Mouse (Mus musculus): Measurements from ENCODE around the gene Prr7. TPM values are rescaled to one million over a fixed set of nuclear protein-coding genes. Genes with fewer than 3 reads are reported as not detected.

Gene Prr7
- total and polyA plus RNA-seq, 3 experiments, result 2.7 to 8.7 TPM; not detected in 1

DNA sequence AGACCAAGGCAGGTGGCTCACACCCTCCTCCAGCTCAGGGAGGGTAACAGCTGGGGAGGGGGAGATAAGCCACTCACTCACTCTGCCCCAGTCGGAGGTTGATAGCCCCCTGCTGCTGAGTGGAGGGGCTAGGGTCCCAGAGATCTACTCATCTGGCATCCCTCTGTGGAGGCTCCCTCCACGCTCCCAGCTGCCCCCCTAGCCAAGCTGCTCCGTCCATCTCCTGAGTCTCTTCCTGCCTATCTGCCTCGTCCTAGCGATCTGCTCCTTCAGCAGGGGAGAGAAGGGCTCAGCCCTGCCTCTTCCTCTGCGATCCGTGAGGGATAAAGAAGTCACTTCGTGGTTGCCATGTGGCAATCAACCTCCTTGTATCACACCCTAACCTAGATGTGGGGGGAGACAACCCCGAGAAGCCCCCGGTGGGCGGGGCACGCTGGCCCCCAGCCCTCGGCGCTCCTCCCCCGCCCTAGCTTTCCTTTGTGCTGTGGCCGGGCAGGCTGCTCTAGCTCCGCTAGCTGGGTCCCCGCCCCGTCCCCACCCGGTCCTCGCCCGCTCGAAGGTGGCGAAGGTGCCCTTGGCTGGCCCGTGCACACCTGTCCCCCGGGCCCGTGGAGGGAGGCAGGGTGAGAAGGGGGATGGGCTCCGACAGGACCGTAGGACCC is 23.0 kb downstream of the Prr7 start:
- H3K9ac ChIP-seq (ENCODE audit: control insufficient read depth, low read depth, low read length, poor library complexity, severe bottlenecking), result no peak overlapping the region
- H3K9me3 ChIP-seq (replicated peaks; ENCODE audit: insufficient read depth, low read length), result no peaks in the 10 kb centered on the region
- peaks cover 0 to 3% of the 10 kb centered on the region in 2 experiments; a peak in 1 of 4 replicates for H3K36me3 ChIP-seq (ENCODE audit: control insufficient read depth in 1 of 2, insufficient read depth in 2 of 2, low read length in 2 of 2)
- TF ChIP-seq TAL1 (IDR thresholded peaks at IDR 0.05; ENCODE audit: low read length) (peak; percentile 28), ETS1 (IDR thresholded peaks at IDR 0.05; ENCODE audit: low read depth, low read length) (no peak)
- no peak overlapping the region for H3K27ac ChIP-seq (ENCODE audit: control insufficient read depth, low read depth, low read length)
- DNase-seq (ENCODE audit: low read depth, low spot score), result no peak
- H3K27me3 ChIP-seq (ENCODE audit: control insufficient read depth in 1 of 2, insufficient read depth in 2 of 2, low read length in 2 of 2), result peaks cover 0 to 5% of the 10 kb centered on the region in 2 experiments; a peak in 3 of 4 replicates
- no peak overlapping the region for H3K4me3 ChIP-seq (ENCODE audit: control insufficient read depth in 1 of 2, insufficient read depth in 1 of 2, low read depth in 2 of 2, low read length in 2 of 2)
- no peaks in the 10 kb centered on the region for H3K79me2 ChIP-seq (ENCODE audit: control insufficient read depth, insufficient read depth, low read length, poor library complexity)
- peaks cover 0 to 4% of the 10 kb centered on the region in 2 experiments; a peak in 1 of 4 replicates for H3K4me1 ChIP-seq (ENCODE audit: control insufficient read depth in 1 of 2, insufficient read depth in 2 of 2, low read length in 2 of 2)

GRCm38 (mm10) chr13:55487578-55488498 is 23.8 kb downstream of the Prr7 start, which contains the start of gene Dbn1:
TSS of gene Dbn1 (minus strand) at chr13:55488111.
- H3K4me1 ChIP-seq (ENCODE audit: control insufficient read depth in 1 of 2, insufficient read depth in 2 of 2, low read length in 2 of 2), result peaks cover 0 to 4% of the 10 kb centered on the region in 2 experiments; a peak in 1 of 4 replicates
- DNase-seq (ENCODE audit: low read depth, low spot score), result no peak
- no peaks in the 10 kb centered on the region for H3K79me2 ChIP-seq (ENCODE audit: control insufficient read depth, insufficient read depth, low read length, poor library complexity)
- H3K36me3 ChIP-seq (ENCODE audit: control insufficient read depth in 1 of 2, insufficient read depth in 2 of 2, low read length in 2 of 2), result peaks cover 0 to 3% of the 10 kb centered on the region in 2 experiments; a peak in 1 of 4 replicates
- TF ChIP-seq MAFK (IDR thresholded peaks at IDR 0.05; ENCODE audit: borderline replicate concordance, low read depth, low read length), result no peak
- no peak for TF ChIP-seq GABPA (IDR thresholded peaks at IDR 0.05; ENCODE audit: low read depth, low read length)
- no peak for TF ChIP-seq MAX (IDR thresholded peaks at IDR 0.05; ENCODE audit: low read length)
- no peak for TF ChIP-seq MYB (IDR thresholded peaks at IDR 0.05; ENCODE audit: low read depth, low read length)
- H3K27me3 ChIP-seq (ENCODE audit: control insufficient read depth in 1 of 2, insufficient read depth in 2 of 2, low read length in 2 of 2), result peaks cover 0 to 5% of the 10 kb centered on the region in 2 experiments; a peak in 3 of 4 replicates
- no peak within 1 kb of the TSS for H3K9ac ChIP-seq (ENCODE audit: control insufficient read depth, low read depth, low read length, poor library complexity, severe bottlenecking)
- H3K27ac ChIP-seq (ENCODE audit: control insufficient read depth, low read depth, low read length), result no peak within 1 kb of the TSS
- H3K4me3 ChIP-seq (ENCODE audit: control insufficient read depth in 1 of 2, insufficient read depth in 1 of 2, low read depth in 2 of 2, low read length in 2 of 2), result no peak within 1 kb of the TSS
- H3K9me3 ChIP-seq (replicated peaks; ENCODE audit: insufficient read depth, low read length), result no peaks in the 10 kb centered on the region

GRCm38 (mm10) chr13:55494257-55494656 is 30.2 kb downstream of the Prr7 start:
- no peak for DNase-seq (ENCODE audit: low read depth, low spot score)
- Histone ChIP-seq H3K27ac (ENCODE audit: control insufficient read depth, low read depth, low read length) (no peak overlapping the region), H3K79me2 (ENCODE audit: control insufficient read depth, insufficient read depth, low read length, poor library complexity) (no peaks in the 10 kb centered on the region), H3K4me1 (ENCODE audit: control insufficient read depth in 1 of 2, insufficient read depth in 2 of 2, low read length in 2 of 2) (peaks cover 0 to 15% of the 10 kb centered on the region in 2 experiments; a peak in 2 of 4 replicates), H3K9ac (ENCODE audit: control insufficient read depth, low read depth, low read length, poor library complexity, severe bottlenecking) (no peak overlapping the region), H3K4me3 (ENCODE audit: control insufficient read depth in 1 of 2, insufficient read depth in 1 of 2, low read depth in 2 of 2, low read length in 2 of 2) (no peak overlapping the region), H3K27me3 (ENCODE audit: control insufficient read depth in 1 of 2, insufficient read depth in 2 of 2, low read length in 2 of 2) (no peaks in the 10 kb centered on the region; a peak in 1 of 4 replicates), H3K9me3 (replicated peaks; ENCODE audit: insufficient read depth, low read length) (no peaks in the 10 kb centered on the region), H3K36me3 (ENCODE audit: control insufficient read depth in 1 of 2, insufficient read depth in 2 of 2, low read length in 2 of 2) (peaks cover 0 to 11% of the 10 kb centered on the region in 2 experiments; a peak in 2 of 4 replicates)
- no peak for TF ChIP-seq POLR2AphosphoS2 (IDR thresholded peaks at IDR 0.05; ENCODE audit: low read length)
- TF ChIP-seq NRF1 (IDR thresholded peaks at IDR 0.05; ENCODE audit: insufficient read depth, low read depth, low read length, poor library complexity, severe bottlenecking), result no peak
- no peak for TF ChIP-seq NELFE (IDR thresholded peaks at IDR 0.05; ENCODE audit: low read depth, low read length)
- no peak for TF ChIP-seq GATA1 (IDR thresholded peaks at IDR 0.05; ENCODE audit: low read depth, low read length)
- no peak for TF ChIP-seq MYB (IDR thresholded peaks at IDR 0.05; ENCODE audit: low read depth, low read length)
